Mouse (Mus musculus) erythroblast, embryonic 14.5 days (primary cell): Measurements from ENCODE around the gene Mbnl2. TPM values are rescaled to one million over a fixed set of nuclear protein-coding genes. Genes with fewer than 3 reads are reported as not detected.
A peak's percentile ranks its signal among the peaks of the same experiment; 100 is the strongest.

Experiments
- H3K27me3 ChIP-seq: 2 replicates; pipeline ENCODE4 v1.6.1; 2012; ENCODE audit warnings: inconsistent platforms; ENCODE audit not compliant: control insufficient read depth
- H3K36me3 ChIP-seq: 2 replicates; pipeline ENCODE4 v1.6.1; 2012; ENCODE audit warnings: mild to moderate bottlenecking, inconsistent platforms; ENCODE audit not compliant: control insufficient read depth
- H3K4me1 ChIP-seq: 2 replicates; pipeline ENCODE4 v1.6.1; 2012; ENCODE audit warnings: inconsistent platforms; ENCODE audit not compliant: control insufficient read depth
- H3K4me3 ChIP-seq: replicated peaks from 2 replicates; pipeline ENCODE3; 2012; ENCODE audit warnings: moderate library complexity, mild to moderate bottlenecking, inconsistent platforms
- H3K9me3 ChIP-seq: 2 replicates; pipeline ENCODE4 v1.6.1; 2012; ENCODE audit warnings: low read length, inconsistent platforms, mixed read lengths; ENCODE audit not compliant: control insufficient read depth
- GATA1 ChIP-seq: IDR thresholded peaks from 2 replicates; pipeline ENCODE4 v1.6.1; 2012; ENCODE audit warnings: low read length, inconsistent platforms, mixed read lengths
- TAL1 ChIP-seq: IDR thresholded peaks from 3 replicates; pipeline ENCODE4 v1.6.1; 2012; ENCODE audit warnings: low read length, inconsistent platforms, mixed read lengths
- polyA plus RNA-seq: library from polyadenylated mRNA; stranded (reverse); fragments of >175 nt; gene quantifications from 2 replicates; pipeline ENCODE4 v1.2.3, GENCODE M21; 2012

Mbnl2 gene
- polyA plus RNA-seq, 1 experiment, result 0.18 TPM

DNA sequence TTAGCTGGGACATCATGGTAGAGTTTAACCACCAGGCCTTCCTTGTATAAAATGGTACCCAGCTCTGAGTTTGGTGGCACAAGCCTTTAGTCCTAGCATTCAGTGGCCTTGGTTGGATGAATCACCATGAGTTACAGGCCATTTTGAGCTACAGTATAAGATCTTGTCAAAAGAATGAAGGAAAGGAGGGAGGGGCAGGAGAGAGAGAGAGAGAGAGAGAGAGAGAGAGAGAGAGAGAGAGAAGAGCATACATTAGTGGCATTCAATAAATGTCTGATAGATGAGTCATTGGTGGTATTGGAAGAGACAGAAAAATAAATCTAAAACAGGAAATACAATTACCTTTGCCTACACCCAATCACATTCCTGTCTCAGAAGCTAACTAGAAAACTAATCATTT, 165.2 kb downstream of the Mbnl2 start:
- no peaks in the 10 kb centered on the region for H3K4me1 ChIP-seq
- no peaks in the 10 kb centered on the region for H3K36me3 ChIP-seq
- H3K27me3 ChIP-seq, result no peaks in the 10 kb centered on the region
- no peak overlapping the region for H3K4me3 ChIP-seq
- TF ChIP-seq TAL1 (no peak), GATA1 (no peak)
- peaks cover 15% of the 10 kb centered on the region for H3K9me3 ChIP-seq

DNA sequence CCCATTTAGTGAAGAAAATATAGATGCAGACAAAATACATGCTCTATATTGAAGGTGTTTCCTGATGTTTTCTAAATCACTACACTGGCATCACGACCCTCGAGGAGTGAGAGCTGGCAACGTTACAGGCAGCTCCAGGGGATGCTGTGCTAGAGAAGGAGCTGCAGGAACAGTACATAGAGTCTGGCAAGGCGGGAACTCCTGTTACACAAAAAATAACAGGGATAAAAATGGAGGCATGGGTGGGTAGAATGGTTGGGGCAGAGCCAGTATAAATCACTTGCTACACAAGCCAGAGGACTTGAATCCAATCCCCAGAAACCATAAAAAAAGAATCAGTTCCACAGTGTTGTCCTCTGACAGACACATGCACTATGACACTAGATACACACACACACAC, 165.8 kb downstream of the Mbnl2 start:
- no peaks in the 10 kb centered on the region for H3K4me1 ChIP-seq
- no peak overlapping the region for H3K4me3 ChIP-seq
- no peak for TF ChIP-seq GATA1
- H3K9me3 ChIP-seq, result peaks cover 15% of the 10 kb centered on the region
- H3K27me3 ChIP-seq, result no peaks in the 10 kb centered on the region
- H3K36me3 ChIP-seq, result no peaks in the 10 kb centered on the region

DNA sequence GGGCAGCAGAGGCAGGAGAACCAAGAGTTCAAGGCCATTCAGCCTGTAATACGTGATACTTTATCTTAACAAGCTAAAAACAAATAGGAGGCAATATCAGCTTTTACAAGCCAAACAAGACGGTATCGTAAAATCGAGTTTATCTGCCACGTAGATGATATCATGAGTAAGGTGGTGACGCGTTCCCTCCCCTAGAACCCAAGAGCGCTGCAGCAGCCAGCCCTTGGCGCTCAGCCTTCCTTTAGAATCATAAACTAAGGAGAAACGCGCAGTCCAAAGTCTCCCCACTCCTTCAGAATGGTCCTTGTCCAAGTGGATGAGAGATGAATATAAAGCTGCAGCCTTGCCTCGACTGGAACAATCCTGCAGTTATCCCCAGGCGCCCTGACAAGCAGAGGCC, 166.4 kb downstream of the Mbnl2 start:
- Histone ChIP-seq H3K4me1 (no peaks in the 10 kb centered on the region), H3K4me3 (no peak overlapping the region), H3K27me3 (no peaks in the 10 kb centered on the region), H3K36me3 (no peaks in the 10 kb centered on the region), H3K9me3 (peaks cover 15% of the 10 kb centered on the region)
- no peak for TF ChIP-seq GATA1
- no peak for TF ChIP-seq TAL1

DNA sequence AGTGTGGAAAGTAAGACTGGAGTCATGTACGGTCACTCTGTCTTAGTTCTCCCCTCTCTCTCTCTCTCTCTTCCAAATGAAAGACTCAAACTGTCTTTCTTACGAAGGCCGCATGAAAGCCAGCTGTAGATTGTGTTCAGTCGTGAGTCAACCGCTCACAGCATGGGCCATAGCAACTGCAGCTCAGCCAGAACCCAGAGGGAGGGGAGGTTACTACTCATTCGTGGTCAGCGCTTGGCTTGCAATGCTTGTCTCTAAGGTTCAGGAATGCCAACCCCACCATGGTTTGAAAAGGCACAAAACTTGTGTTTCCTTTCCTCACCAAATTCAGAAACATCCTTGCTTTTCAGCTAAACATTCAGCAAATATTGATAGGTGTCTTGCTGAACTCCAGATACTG, 178.8 kb downstream of the Mbnl2 start:
- TF ChIP-seq GATA1 (no peak), TAL1 (no peak)
- Histone ChIP-seq H3K27me3 (no peaks in the 10 kb centered on the region), H3K4me1 (no peaks in the 10 kb centered on the region), H3K9me3 (peaks cover 14% of the 10 kb centered on the region), H3K4me3 (no peak overlapping the region), H3K36me3 (no peaks in the 10 kb centered on the region)

DNA sequence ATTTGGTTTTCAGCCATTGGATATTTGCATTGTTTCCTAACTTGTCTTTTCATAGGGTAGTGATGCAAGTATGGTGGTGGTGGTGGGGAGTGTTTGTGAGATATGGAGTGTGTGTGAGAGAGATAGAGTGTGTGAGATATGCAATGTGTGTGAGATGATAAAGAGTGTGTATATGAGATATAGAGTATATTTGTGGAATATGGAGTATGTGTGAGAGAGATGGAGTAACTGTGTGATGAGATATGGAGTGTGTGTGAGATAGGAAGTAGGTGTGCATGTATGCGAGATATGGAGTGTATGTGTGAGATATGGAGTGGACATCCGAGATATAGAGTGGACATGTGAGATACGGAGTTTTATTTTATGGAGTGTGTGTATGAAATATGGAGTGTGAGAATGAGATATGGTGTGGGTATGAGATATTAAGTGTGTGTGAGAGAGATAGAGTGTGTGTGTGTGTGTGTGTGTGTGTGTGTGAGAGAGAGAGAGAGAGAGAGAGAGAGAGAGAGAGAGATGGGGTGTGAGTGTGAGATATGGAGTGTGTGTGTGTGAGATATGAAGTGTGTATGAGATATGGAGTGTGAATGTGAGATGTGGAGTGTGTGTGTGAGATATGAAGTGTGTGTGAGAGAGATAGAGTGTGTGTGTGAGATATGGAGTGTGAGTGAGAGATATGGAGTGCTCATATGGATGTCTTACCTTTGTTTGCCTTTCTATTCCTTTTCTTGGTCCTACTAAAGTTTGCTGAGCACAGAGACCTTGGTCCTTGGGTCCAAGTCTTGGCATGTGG, 188.7 kb downstream of the Mbnl2 start:
- Histone ChIP-seq H3K36me3 (no peaks in the 10 kb centered on the region), H3K27me3 (no peaks in the 10 kb centered on the region), H3K4me3 (no peak overlapping the region), H3K4me1 (no peaks in the 10 kb centered on the region), H3K9me3 (peaks cover 19% of the 10 kb centered on the region)
- TF ChIP-seq GATA1 (no peak), TAL1 (no peak)

DNA sequence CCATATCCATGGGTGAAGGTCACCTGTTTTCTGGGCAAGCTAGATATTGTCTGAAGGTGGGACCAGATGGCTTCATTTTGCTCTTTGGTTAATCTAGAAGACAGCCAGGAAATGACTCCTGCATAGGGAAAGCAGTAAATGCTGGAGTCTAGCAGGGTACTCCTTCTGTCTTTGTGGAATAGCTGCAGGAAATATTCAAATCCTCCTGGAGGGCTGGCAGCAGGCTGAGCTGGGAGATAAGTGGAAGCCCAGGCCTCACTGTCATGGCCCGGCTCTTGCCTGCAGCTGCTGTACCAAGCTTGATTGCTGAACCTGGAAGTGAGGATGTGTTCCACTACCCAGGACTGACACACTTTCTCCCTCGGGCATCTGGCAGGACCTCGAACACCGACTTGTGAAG, 191.3 kb downstream of the Mbnl2 start:
- Histone ChIP-seq H3K4me3 (no peak overlapping the region), H3K27me3 (no peaks in the 10 kb centered on the region), H3K4me1 (no peaks in the 10 kb centered on the region), H3K36me3 (no peaks in the 10 kb centered on the region), H3K9me3 (peaks cover 22% of the 10 kb centered on the region)
- no peak for TF ChIP-seq TAL1
- no peak for TF ChIP-seq GATA1

DNA sequence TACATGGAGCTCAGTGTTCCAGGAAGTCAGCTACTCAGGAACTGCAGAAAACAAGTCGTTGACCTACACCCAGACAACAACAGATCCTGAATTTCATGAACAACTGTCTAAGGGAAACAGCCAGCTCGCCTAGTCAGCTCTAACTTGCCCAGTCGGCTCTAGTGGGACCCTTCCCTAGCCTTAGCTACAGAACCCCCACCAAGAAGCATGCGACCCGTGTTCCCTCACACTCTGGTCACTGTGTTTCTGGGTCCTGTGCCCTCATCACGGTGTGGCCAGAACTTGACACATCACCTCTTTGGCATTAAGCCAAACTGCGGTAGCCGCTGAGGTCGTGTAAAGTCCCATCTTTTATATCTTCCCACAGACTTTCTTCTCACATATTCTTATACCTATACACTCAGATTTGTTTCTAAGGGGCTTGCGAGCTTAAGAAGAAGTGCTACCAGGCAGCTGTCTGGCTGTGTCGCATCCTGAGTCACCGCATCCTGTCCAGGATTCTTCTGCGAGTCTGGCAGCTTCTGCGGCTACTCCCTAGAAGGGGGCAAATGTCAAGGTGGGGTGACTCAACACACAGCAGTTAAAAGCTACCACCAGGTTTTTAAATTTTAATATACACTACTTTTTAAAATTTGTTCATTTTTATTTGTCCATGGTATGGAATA, 193.8 kb downstream of the Mbnl2 start:
- no peaks in the 10 kb centered on the region for H3K4me1 ChIP-seq

DNA sequence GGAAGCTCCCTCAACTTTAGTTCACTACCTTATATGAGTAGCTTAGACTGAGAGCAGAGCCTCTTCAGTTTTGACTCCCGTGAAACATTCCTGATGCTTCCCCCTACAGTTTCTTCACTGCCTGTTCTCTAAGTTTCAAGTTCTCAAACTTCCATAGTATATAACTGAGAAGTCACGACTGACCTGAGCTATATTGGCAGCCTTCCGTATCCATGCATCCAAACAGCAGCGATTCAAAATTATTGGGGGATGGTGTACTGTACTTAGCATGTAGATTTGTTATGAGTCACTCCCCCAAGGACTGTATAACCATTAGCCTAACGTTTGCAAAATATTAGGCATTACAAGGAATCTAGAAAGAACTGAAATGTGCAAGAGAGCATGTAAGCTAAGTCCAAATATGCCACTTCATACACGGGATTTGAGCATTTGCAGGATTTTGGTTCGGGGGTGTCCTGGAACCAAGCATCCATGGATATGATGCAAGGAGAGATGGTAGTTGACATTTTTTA, 200.8 kb downstream of the Mbnl2 start:
- Histone ChIP-seq H3K9me3 (peaks cover 3% of the 10 kb centered on the region; the same call in 1 of the 2 replicates), H3K27me3 (peaks cover 27% of the 10 kb centered on the region), H3K4me1 (peaks cover 26% of the 10 kb centered on the region), H3K36me3 (no peaks in the 10 kb centered on the region), H3K4me3 (no peak overlapping the region)
- no peak for TF ChIP-seq GATA1

More for the DNA sequence above, 193.8 kb downstream of the Mbnl2 start:
- Histone ChIP-seq H3K27me3 (no peaks in the 10 kb centered on the region), H3K9me3 (peaks cover 9% of the 10 kb centered on the region), H3K36me3 (no peaks in the 10 kb centered on the region), H3K4me3 (no peak overlapping the region)
- no peak for TF ChIP-seq GATA1
- TF ChIP-seq TAL1, result no peak

DNA sequence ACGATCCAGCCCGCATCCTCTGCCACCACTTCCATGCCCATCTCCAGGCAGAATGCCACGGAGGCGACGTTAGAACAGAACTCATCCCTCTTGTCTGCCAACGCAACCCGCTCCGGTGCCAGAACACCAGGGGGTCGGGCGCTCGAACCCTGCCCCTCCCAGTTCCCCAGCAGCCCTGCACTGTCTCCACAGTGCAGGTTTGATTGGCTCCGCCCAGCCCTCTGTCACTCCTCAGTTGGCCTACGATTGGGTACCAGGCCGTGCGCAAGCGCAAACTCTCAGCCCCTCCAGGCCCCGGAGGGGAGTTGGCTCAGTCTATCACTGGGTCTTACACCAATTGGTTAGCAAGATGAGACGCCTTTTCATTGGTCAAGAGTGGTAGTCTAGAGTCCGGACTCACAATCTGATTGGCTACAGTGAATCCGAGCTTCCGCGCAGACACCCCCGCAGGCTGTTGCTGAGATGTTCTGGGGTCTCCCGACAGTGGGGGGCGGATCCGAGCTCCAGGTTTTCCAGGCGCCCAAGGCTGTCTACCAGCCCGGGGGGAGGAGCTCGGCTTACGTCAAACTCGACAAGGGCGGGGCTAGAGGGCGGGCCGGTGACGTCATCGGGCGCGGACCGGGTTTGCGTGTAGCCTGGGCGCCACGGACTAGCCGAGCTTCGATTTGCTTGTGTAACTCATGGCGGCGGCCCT, 202.0 kb downstream of the Mbnl2 start:
- peaks cover 27% of the 10 kb centered on the region for H3K27me3 ChIP-seq
- H3K4me3 ChIP-seq, result peak overlapping the region; percentile 84
- TF ChIP-seq GATA1, result no peak
- no peak for TF ChIP-seq TAL1
- H3K36me3 ChIP-seq, result no peaks in the 10 kb centered on the region
- peaks cover 3% of the 10 kb centered on the region; the same call in 1 of the 2 replicates for H3K9me3 ChIP-seq
- H3K4me1 ChIP-seq, result peaks cover 26% of the 10 kb centered on the region
